Comparison of ENCODE assay signal across 18 mouse cellular contexts in genomic region chr4:128989678-128990077, GRCm38 (mm10). TPM values are rescaled to one million over a fixed set of nuclear protein-coding genes. Genes with fewer than 3 reads are reported as not detected.
DNase-seq lines count a peak whose midpoint lies in the region; ATAC-seq and TF ChIP-seq lines count a peak whose summit lies in the region.
"Had no signal": no experiment of that assay in that cellular context is flagged by ENCODE, and none has a peak within 500 bp of the region (broad histone marks: within the 10 kb centered on the region; RNA-seq: fewer than 3 reads in every experiment).

No protein-coding gene starts in this region.

- 20% methylated on average over 11 of the region's 11 CpGs for WGBS in liver, adult 2 months
- WGBS in liver, embryonic 11.5 days: 66% methylated on average over 11 of the region's 11 CpGs
- WGBS in stomach, postnatal 0 days: 55% methylated on average over 11 of the region's 11 CpGs
- 68% methylated on average over 11 of the region's 11 CpGs for WGBS in embryonic facial prominence, embryonic 10.5 days

- no peaks in the 10 kb centered on the region for H3K27me3 ChIP-seq in liver, adult 2 months (ENCODE audit: control insufficient read depth, insufficient read depth, low read length)
- H3K27me3 ChIP-seq in liver, embryonic 11.5 days (replicated peaks; ENCODE audit: control insufficient read depth, insufficient read depth, low read length): no peaks in the 10 kb centered on the region
- H3K27me3 ChIP-seq in stomach, postnatal 0 days (ENCODE audit: control insufficient read depth, insufficient read depth, low read length): no peaks in the 10 kb centered on the region
- H3K27me3 ChIP-seq in embryonic facial prominence, embryonic 10.5 days (replicated peaks; ENCODE audit: low read depth, poor library complexity, severe bottlenecking): no peaks in the 10 kb centered on the region
- H3K27me3 ChIP-seq: stomach, embryonic 15.5 days had no signal

- H3K4me3 ChIP-seq in liver, adult 2 months (ENCODE audit: insufficient read depth, low read depth, low read length): peak overlapping the region; percentile 13; the same call in 1 of the 2 replicates
- no peak overlapping the region for H3K4me3 ChIP-seq in liver, embryonic 11.5 days (ENCODE audit: low read depth, low read length)
- H3K4me3 ChIP-seq in stomach, postnatal 0 days (ENCODE audit: low read depth, low read length): no peak overlapping the region
- no peak overlapping the region for H3K4me3 ChIP-seq in embryonic facial prominence, embryonic 10.5 days
- H3K4me3 ChIP-seq: forebrain, embryonic 10.5 days; heart, embryonic 10.5 days; myocyte; stomach, embryonic 15.5 days had no signal

- ATAC-seq in liver, embryonic 11.5 days (replicated peaks; ENCODE audit: low FRiP score): no peak
- peak; percentile 46; the same call in 1 of the 2 replicates for ATAC-seq in stomach, postnatal 0 days (ENCODE audit: low FRiP score, low TSS enrichment)

- no peaks in the 10 kb centered on the region; the same call in 1 of the 2 replicates for H3K36me3 ChIP-seq in liver, adult 2 months (ENCODE audit: control insufficient read depth, insufficient read depth, low read length)
- no peaks in the 10 kb centered on the region for H3K36me3 ChIP-seq in liver, embryonic 11.5 days (ENCODE audit: control insufficient read depth, insufficient read depth, low read length)
- H3K36me3 ChIP-seq in stomach, postnatal 0 days (ENCODE audit: control insufficient read depth, insufficient read depth, low read length): no peaks in the 10 kb centered on the region
- no peaks in the 10 kb centered on the region for H3K36me3 ChIP-seq in embryonic facial prominence, embryonic 10.5 days (replicated peaks)
- H3K36me3 ChIP-seq: forebrain, embryonic 10.5 days; heart, embryonic 10.5 days; stomach, embryonic 15.5 days had no signal

- H3K9me3 ChIP-seq in liver, embryonic 11.5 days (ENCODE audit: control insufficient read depth, low read length): no peaks in the 10 kb centered on the region
- no peaks in the 10 kb centered on the region for H3K9me3 ChIP-seq in stomach, postnatal 0 days (ENCODE audit: control insufficient read depth, low read length)
- H3K9me3 ChIP-seq in embryonic facial prominence, embryonic 10.5 days: no peaks in the 10 kb centered on the region
- H3K9me3 ChIP-seq: forebrain, embryonic 10.5 days; heart, embryonic 10.5 days; stomach, embryonic 15.5 days had no signal

- no peak for TF ChIP-seq EP300 in stomach, postnatal 0 days (optimal IDR thresholded peaks at IDR 0.05)

- peak; percentile 51 for DNase-seq in adrenal gland, postnatal 10 days
- no peak for DNase-seq in adrenal gland, postnatal 25 days
- DNase-seq in liver, adult 2 months (ENCODE audit: extremely low read depth, low read depth, low spot score): peak; percentile 97
- DNase-seq in liver, embryonic 11.5 days (ENCODE audit: low spot score): no peak
- DNase-seq in kidney, adult 8-10 months: peak; percentile 87 to 89
- peak; percentile 68 for DNase-seq in stomach, postnatal 0 days (ENCODE audit: low spot score)
- DNase-seq in embryonic facial prominence, embryonic 10.5 days (ENCODE audit: low spot score): no peak
- DNase-seq in layer of hippocampus, postnatal 36 days: no peak
- DNase-seq: cerebellum, adult 18-20 months; gastrocnemius, postnatal 25 days; lung, postnatal 10 days; right cerebral cortex, adult 18-20 months; spleen, adult 18-20 months had no signal

- H3K4me2 ChIP-seq in liver, embryonic 11.5 days: no peak overlapping the region
- no peak overlapping the region for H3K4me2 ChIP-seq in stomach, postnatal 0 days (replicated peaks; ENCODE audit: low read depth)
- H3K4me2 ChIP-seq: stomach, embryonic 15.5 days had no signal

- TF ChIP-seq POLR2A in liver, adult 2 months (IDR thresholded peaks at IDR 0.05; ENCODE audit: extremely low read depth, insufficient read depth, low read length): peak; percentile 63; the same call in 1 of the 2 replicates

- peaks cover 15% of the 10 kb centered on the region for H3K79me2 ChIP-seq in liver, adult 2 months (ENCODE audit: control insufficient read depth, insufficient read depth, low read length)

- H3K9ac ChIP-seq in liver, adult 2 months (ENCODE audit: low read depth, low read length): peak overlapping the region; percentile 74
- H3K9ac ChIP-seq in liver, embryonic 11.5 days (ENCODE audit: low read depth, low read length): no peak overlapping the region
- no peak overlapping the region for H3K9ac ChIP-seq in stomach, postnatal 0 days (ENCODE audit: low read length)
- H3K9ac ChIP-seq: liver, embryonic 14.5 days; stomach, embryonic 15.5 days had no signal

- no peak for TF ChIP-seq CTCF in liver, adult 2 months (IDR thresholded peaks at IDR 0.05; ENCODE audit: low read depth, low read length)
- no peak for TF ChIP-seq CTCF in stomach, postnatal 0 days (IDR thresholded peaks at IDR 0.05; ENCODE audit: low read depth)

- H3K4me1 ChIP-seq in liver, adult 2 months (ENCODE audit: control insufficient read depth, insufficient read depth, low read length): peaks cover 6% of the 10 kb centered on the region; the same call in 1 of the 2 replicates
- peaks cover 7% of the 10 kb centered on the region for H3K4me1 ChIP-seq in liver, embryonic 11.5 days (replicated peaks; ENCODE audit: control insufficient read depth, insufficient read depth, low read length)
- peaks cover 3% of the 10 kb centered on the region; the same call in 1 of the 2 replicates for H3K4me1 ChIP-seq in stomach, postnatal 0 days (replicated peaks; ENCODE audit: control insufficient read depth, insufficient read depth)
- H3K4me1 ChIP-seq in embryonic facial prominence, embryonic 10.5 days: peaks cover 23% of the 10 kb centered on the region

- H3K27ac ChIP-seq in liver, adult 2 months (replicated peaks; ENCODE audit: insufficient read depth, low read depth, low read length): peak overlapping the region; percentile 99
- H3K27ac ChIP-seq in liver, embryonic 11.5 days (ENCODE audit: low read depth, low read length): no peak overlapping the region
- no peak overlapping the region for H3K27ac ChIP-seq in stomach, postnatal 0 days (replicated peaks)
- no peak overlapping the region for H3K27ac ChIP-seq in embryonic facial prominence, embryonic 10.5 days (replicated peaks)
- H3K27ac ChIP-seq: forebrain, embryonic 10.5 days; heart, embryonic 10.5 days; liver, embryonic 14.5 days; stomach, embryonic 15.5 days had no signal

RNA-seq across cellular contexts. Expression of gene Ak2, which starts 2.1 kb away (rescaled TPM):
- total RNA-seq in adrenal gland, postnatal 10 days (2021): 100 to 1,000 TPM; 244 to 274 TPM
- 121 and 128 TPM in 2 replicates for total RNA-seq in adrenal gland, postnatal 25 days (2021)
- 194 and 232 TPM in 2 replicates for total RNA-seq in liver, adult 2 months (2014; rRNA removed)
- 140 and 156 TPM in 2 replicates for polyA plus RNA-seq in liver, adult 2 months (2012; rRNA removed)
- polyA plus RNA-seq in liver, embryonic 11.5 days (2014; fragmentation: Nextera tagmentation; extraction: Ambion mirVana): 235 and 256 TPM in 2 replicates
- 137 and 138 TPM in 2 replicates for polyA plus RNA-seq in stomach, postnatal 0 days (2015; fragmentation: Nextera tagmentation; extraction: Ambion mirVana)
- polyA plus RNA-seq in embryonic facial prominence, embryonic 10.5 days (2016; fragmentation: Nextera tagmentation; extraction: Ambion mirVana): 219 and 224 TPM in 2 replicates
- total RNA-seq in layer of hippocampus, postnatal 36 days (2021): 10 to 100 TPM; 26.3 to 26.9 TPM

RNA-seq across cellular contexts. Expression of gene Azin2, which starts 27.4 kb away (rescaled TPM):
- total RNA-seq in adrenal gland, postnatal 10 days (2021): 10 to 100 TPM; 32.5 to 32.9 TPM
- total RNA-seq in adrenal gland, postnatal 25 days (2021): 36.0 and 44.8 TPM in 2 replicates
- 5.4 and 5.7 TPM in 2 replicates for total RNA-seq in liver, adult 2 months (2014; rRNA removed)
- polyA plus RNA-seq in liver, adult 2 months (2012; rRNA removed): 0.81 and 1.7 TPM in 2 replicates
- 4.6 and 5.8 TPM in 2 replicates for polyA plus RNA-seq in liver, embryonic 11.5 days (2014; fragmentation: Nextera tagmentation; extraction: Ambion mirVana)
- polyA plus RNA-seq in stomach, postnatal 0 days (2015; fragmentation: Nextera tagmentation; extraction: Ambion mirVana): 10.8 and 12.3 TPM in 2 replicates
- polyA plus RNA-seq in embryonic facial prominence, embryonic 10.5 days (2016; fragmentation: Nextera tagmentation; extraction: Ambion mirVana): 11.4 and 12.1 TPM in 2 replicates
- total RNA-seq in layer of hippocampus, postnatal 36 days (2021): 10 to 100 TPM; 38.7 to 39.5 TPM

Comparison
In these comparisons a context has a peak if more than half of its experiments do, and no peak if none do; other contexts are left out.
1. DNase-seq: peak in adrenal gland, postnatal 10 days (single experiment), liver, adult 2 months (single experiment), kidney, adult 8-10 months (2 of 2) and stomach, postnatal 0 days (single experiment); none in adrenal gland, postnatal 25 days (single experiment), liver, embryonic 11.5 days (single experiment), embryonic facial prominence, embryonic 10.5 days (single experiment) and layer of hippocampus, postnatal 36 days (0 of 2).